Mouse (Mus musculus) heart, adult 2 months (tissue): ENCODE measurements at regions not wholly inside any gene's neighbourhood (a gene's known extent, or its start where the extent isn't known, plus 50 kb on each side); places are given as distances from the start of the nearest gene placed in this dataset.

ENCODE experiments used
- CTCF ChIP-seq: fragments of 200-600 bp; IDR thresholded peaks from 2 replicates; pipeline ENCODE4 v1.8.1; 2022; ENCODE audit warnings: antibody characterized with exemption, mild to moderate bottlenecking, moderate library complexity
- EP300 ChIP-seq: fragments of 200-500 bp; IDR thresholded peaks from 2 replicates; pipeline ENCODE4 v1.6.1; 2011; ENCODE audit warnings: low read depth, low read length, control low read depth; ENCODE audit not compliant: insufficient read depth
- POLR2A ChIP-seq: fragments of 200-500 bp; IDR thresholded peaks from 2 replicates; pipeline ENCODE4 v1.6.1; 2011; ENCODE audit warnings: mild to moderate bottlenecking, low read depth, low read length, control low read depth; ENCODE audit not compliant: insufficient read depth

GRCm38 (mm10) chr6:81564295-81564694 lies 359.2 kb upstream of the Gcfc2 start:
- TF ChIP-seq POLR2A (no peak), CTCF (no peak), EP300 (no peak)
